Mouse (Mus musculus) G1E (cell line): ENCODE results near the gene Rgl1. TPM values are rescaled to one million over a fixed set of nuclear protein-coding genes. Genes with fewer than 3 reads are reported as not detected.

Experiments
- ATAC-seq: 2 replicates; pipeline ENCODE4 v1.8.0; 2016; ENCODE audit warnings: mild to moderate bottlenecking; ENCODE audit not compliant: insufficient number of reproducible peaks, poor library complexity, low FRiP score, severe bottlenecking; ENCODE audit errors: extremely low read depth
- DNase-seq: peaks from one replicate; pipeline ENCODE4 v3.0.0; 2012; ENCODE audit warnings: low spot score
- H3K27me3 ChIP-seq: 2 replicates; pipeline ENCODE4 v1.6.1; 2012; ENCODE audit warnings: mild to moderate bottlenecking, low read length, inconsistent platforms; ENCODE audit not compliant: insufficient read depth
- H3K36me3 ChIP-seq: replicated peaks from 2 replicates; pipeline ENCODE3; 2012; ENCODE audit warnings: mild to moderate bottlenecking, inconsistent platforms
- H3K4me1 ChIP-seq: 2 replicates; pipeline ENCODE4 v1.6.1; 2012; ENCODE audit warnings: low read depth, low read length, inconsistent platforms, mixed read lengths; ENCODE audit not compliant: insufficient read depth
- H3K4me3 ChIP-seq: 2 replicates; pipeline ENCODE4 v1.5.1; 2012; ENCODE audit warnings: low read depth, mild to moderate bottlenecking, inconsistent platforms, low read length, moderate library complexity, mixed read lengths
- H3K9me3 ChIP-seq: replicated peaks from 2 replicates; pipeline ENCODE4 v1.6.1; 2012; ENCODE audit warnings: inconsistent platforms
- CTCF ChIP-seq: IDR thresholded peaks from 2 replicates; pipeline ENCODE4 v1.5.1; 2012; ENCODE audit warnings: low read depth, low read length, inconsistent platforms, mixed read lengths
- GATA1 ChIP-seq: IDR thresholded peaks from 2 replicates; pipeline ENCODE4 v1.6.1; 2012; ENCODE audit warnings: borderline replicate concordance, low read length, inconsistent platforms, mixed read lengths
- GATA2 ChIP-seq: IDR thresholded peaks from 2 replicates; pipeline ENCODE4 v1.6.1; 2012; ENCODE audit warnings: low read depth, low read length, inconsistent platforms, borderline replicate concordance
- POLR2AphosphoS5 ChIP-seq: IDR thresholded peaks from 2 replicates; pipeline ENCODE4 v1.6.1; 2012; ENCODE audit warnings: low read depth, low read length, inconsistent platforms; ENCODE audit not compliant: insufficient replicate concordance
- TAL1 ChIP-seq: conservative IDR thresholded peaks from 2 replicates; pipeline ENCODE4 v1.6.1; 2012; ENCODE audit warnings: low read depth, low read length, inconsistent platforms, mixed read lengths
- polyA plus RNA-seq: library from polyadenylated mRNA; stranded (reverse); fragments of >175 nt; gene quantifications from 2 replicates; pipeline ENCODE4 v1.2.3, GENCODE M21; 2012
- total RNA-seq, 2 experiments: library from RNA; stranded (forward) in 1 of 2; stranded (reverse) in 1 of 2; fragments of 200-1000 nt in 1 of 2; fragments of >200 nt in 1 of 2; fragmentation: Nextera tagmentation in 1 of 2; gene quantifications; 2 replicates each; pipeline ENCODE4 v1.2.3; 2014 to 2017

Gene Rgl1
- total and polyA plus RNA-seq, 3 experiments: 0.21 to 5.7 (median 4.0) TPM

DNA sequence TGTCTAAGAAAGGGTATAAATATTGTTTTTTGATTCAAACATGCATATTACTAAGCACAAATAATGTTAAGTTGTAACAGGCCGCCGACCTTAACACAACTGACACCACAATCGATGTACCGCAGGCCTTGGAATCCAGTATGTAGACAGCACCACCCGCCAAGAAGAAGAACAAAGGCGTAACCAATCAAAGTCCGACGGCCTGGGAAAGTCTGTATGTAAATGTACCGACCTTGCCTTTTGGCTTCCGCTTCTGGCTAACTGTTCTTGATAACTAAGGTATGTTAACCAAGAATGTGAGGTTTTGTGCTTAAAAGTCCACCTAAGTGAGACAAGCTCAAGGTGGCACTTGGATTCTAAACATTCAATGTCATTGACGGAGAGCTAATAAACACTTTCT is 26.8 kb downstream of the Rgl1 start:
- Histone ChIP-seq H3K4me1 (no peaks in the 10 kb centered on the region), H3K9me3 (0 out of 2 replicates have a peak, but pooled peaks cover 7% of the 10 kb centered on the region), H3K4me3 (no peak overlapping the region), H3K36me3 (no peaks in the 10 kb centered on the region), H3K27me3 (no peaks in the 10 kb centered on the region)
- DNase-seq: no peak
- no peak for ATAC-seq
- TF ChIP-seq TAL1: no peak

DNA sequence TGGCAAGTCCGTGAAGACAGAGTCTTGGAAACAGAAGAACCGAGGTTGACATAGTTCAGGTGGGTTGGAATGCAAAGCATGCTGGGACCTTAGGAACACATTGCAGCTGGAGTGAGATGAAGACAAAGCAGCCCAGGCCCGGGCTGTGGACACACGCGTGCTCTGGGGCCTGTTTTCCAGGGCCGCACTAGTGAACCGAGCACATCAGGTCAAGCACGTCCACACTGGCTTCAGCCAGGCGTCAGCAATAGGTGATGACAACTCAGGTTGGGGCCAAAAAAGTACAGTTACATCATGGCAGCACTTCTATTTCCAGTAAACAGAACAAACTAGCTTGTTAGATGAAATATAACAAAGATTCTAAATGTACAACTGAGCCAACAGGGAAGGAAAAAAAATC is 27.4 kb downstream of the Rgl1 start:
- no peaks in the 10 kb centered on the region for H3K36me3 ChIP-seq
- H3K27me3 ChIP-seq: no peaks in the 10 kb centered on the region
- TF ChIP-seq CTCF: no peak
- no peak for TF ChIP-seq TAL1
- no peak for TF ChIP-seq GATA2
- no peak for TF ChIP-seq POLR2AphosphoS5
- no peak for ATAC-seq
- H3K4me3 ChIP-seq: no peak overlapping the region
- H3K9me3 ChIP-seq: 0 out of 2 replicates have a peak, but pooled peaks cover 7% of the 10 kb centered on the region
- H3K4me1 ChIP-seq: no peaks in the 10 kb centered on the region
- no peak for DNase-seq

DNA sequence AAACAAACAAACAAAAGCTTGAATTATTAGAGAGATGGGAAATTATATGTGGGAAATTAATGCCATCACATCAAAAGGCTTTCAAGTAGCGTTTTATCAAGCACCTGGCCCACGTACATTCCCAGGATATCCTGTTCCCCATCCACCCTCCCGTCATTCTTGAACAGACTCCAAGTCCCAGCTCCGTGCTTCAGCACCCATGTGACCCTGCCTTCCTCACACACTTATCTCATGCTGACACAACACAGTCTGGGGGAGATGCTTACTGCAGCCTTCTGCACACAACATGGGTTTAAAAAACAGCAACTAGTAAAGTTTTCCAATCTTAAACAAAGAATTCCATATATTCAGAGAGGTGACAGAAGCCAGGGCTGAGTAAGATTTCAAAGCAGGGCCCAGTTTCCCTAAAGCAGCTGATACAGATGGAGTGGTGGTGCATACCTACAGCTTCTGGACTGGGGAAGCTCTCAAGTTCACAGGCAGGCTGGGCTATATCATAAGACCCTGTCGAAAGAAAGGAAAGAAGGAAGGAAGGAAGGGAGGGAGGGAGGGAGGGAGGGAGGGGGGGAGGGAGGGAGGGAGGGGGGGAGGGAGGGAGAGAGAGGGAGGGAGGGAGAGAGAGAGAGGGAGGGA is 38.4 kb downstream of the Rgl1 start:
- no peak overlapping the region for H3K4me3 ChIP-seq
- TF ChIP-seq POLR2AphosphoS5: no peak
- TF ChIP-seq GATA2: no peak
- no peak for TF ChIP-seq CTCF
- no peak for TF ChIP-seq GATA1
- no peak for TF ChIP-seq TAL1
- no peaks in the 10 kb centered on the region for H3K36me3 ChIP-seq
- DNase-seq (no peak), ATAC-seq (no peak)
- H3K9me3 ChIP-seq: no peaks in the 10 kb centered on the region; the same call in 1 of the 2 replicates
- H3K27me3 ChIP-seq: no peaks in the 10 kb centered on the region
- no peaks in the 10 kb centered on the region for H3K4me1 ChIP-seq

DNA sequence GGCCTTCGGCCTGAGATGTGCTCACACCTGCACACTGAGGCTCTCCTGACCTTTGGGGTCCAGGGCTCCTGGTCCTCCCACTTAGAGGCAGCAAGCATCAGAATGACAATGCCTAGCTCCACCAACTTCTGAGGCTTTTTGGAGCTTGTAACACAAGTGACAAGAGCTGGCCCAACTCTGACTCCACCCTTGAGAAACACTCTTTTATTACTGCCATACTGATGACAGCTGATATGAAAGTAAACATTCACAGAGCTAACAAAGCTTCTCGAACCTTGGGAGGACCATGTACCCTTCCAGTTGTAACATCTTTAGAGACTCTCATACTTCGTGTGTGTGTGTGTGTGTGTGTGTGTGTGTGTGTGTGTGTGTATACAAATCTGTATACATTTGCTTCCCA is 40.1 kb downstream of the Rgl1 start:
- TF ChIP-seq GATA1 (no peak), CTCF (no peak), GATA2 (no peak), POLR2AphosphoS5 (no peak), TAL1 (no peak)
- Histone ChIP-seq H3K4me3 (no peak overlapping the region), H3K36me3 (no peaks in the 10 kb centered on the region), H3K27me3 (no peaks in the 10 kb centered on the region), H3K4me1 (no peaks in the 10 kb centered on the region), H3K9me3 (no peaks in the 10 kb centered on the region)
- ATAC-seq (no peak), DNase-seq (no peak)

DNA sequence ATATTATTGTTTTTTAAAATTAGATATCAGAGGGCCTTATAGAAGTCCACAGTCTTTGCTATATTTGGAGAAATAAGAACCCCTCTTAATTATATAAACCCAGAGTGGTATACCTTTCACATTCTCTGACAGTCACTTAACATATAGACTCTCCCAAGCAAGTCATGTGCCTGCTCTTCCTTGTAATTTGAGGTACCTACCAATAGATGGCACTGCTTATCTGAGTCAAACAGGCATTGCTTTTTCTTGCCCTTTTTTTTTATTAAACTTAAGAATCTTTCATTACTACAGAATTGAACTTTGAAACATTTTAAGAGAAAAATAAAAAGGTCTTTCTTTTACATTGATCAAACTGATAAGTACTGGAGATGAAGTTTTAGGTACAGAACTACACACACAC is 41.9 kb downstream of the Rgl1 start:
- Histone ChIP-seq H3K36me3 (no peaks in the 10 kb centered on the region), H3K4me1 (no peaks in the 10 kb centered on the region), H3K4me3 (no peak overlapping the region), H3K27me3 (no peaks in the 10 kb centered on the region), H3K9me3 (no peaks in the 10 kb centered on the region)
- TF ChIP-seq TAL1: no peak
- 0 out of 2 replicates have a peak, but pooled peaks have one; percentile 14 for TF ChIP-seq CTCF
- ATAC-seq: no peak; the same call in 1 of the 2 replicates
- DNase-seq: no peak

DNA sequence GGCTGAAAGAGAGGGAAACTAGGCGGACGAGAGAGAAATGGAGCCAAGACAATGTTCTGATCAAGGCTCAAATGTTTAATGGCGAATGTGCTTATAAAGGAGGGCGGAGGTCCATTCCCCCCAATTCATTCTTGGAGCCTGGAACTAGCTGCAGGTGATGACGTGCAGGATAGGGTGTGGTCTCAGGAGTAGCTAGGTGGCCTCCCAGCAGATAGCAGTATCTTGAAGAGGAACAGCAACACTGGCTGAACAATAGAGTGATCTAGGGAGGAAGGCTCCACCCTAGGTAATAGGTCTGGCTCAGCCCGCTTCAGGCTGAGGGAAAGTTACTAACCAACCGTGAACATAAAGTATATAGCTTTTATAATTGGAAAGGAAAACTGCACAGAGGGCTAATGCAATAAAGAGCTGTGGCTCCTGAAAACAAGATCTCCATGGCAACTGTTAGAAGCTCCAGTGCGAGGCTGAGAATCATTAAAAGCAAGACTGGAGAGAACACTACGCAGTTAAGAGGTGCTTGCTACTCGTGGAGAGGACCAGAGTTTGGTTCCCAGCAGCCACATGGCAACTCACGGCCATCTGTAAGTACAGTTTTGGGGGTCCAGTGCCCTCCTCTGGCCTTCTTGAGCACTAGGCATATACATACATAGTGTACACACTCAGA is 44.5 kb downstream of the Rgl1 start:
- Histone ChIP-seq H3K27me3 (peaks cover 3% of the 10 kb centered on the region; the same call in 1 of the 2 replicates), H3K36me3 (no peaks in the 10 kb centered on the region), H3K4me3 (no peak overlapping the region), H3K9me3 (no peaks in the 10 kb centered on the region), H3K4me1 (no peaks in the 10 kb centered on the region)
- DNase-seq: no peak
- no peak for ATAC-seq
- TF ChIP-seq POLR2AphosphoS5 (no peak), TAL1 (no peak), GATA2 (no peak), GATA1 (no peak), CTCF (no peak)

DNA sequence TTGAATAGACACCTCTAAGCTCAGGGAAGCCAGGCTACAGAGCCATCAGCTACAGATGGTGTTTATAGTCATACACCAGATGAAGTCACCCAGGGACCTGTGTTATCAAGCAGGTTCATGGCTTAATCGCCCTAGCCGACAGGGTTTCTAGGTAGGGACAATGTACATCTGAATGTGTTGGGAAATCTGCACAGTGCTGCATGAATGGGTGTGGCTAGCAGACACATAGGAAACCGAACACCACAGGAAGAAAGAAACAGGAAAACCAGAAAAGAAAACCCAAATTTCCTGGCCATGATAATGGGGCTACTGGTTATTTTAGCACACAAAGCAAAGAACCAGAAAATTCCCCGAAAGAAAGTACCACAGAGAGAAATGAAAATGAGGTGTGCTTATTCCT is 45.2 kb downstream of the Rgl1 start:
- Histone ChIP-seq H3K9me3 (no peaks in the 10 kb centered on the region), H3K27me3 (peaks cover 3% of the 10 kb centered on the region; the same call in 1 of the 2 replicates), H3K4me3 (no peak overlapping the region), H3K36me3 (no peaks in the 10 kb centered on the region), H3K4me1 (no peaks in the 10 kb centered on the region)
- TF ChIP-seq GATA2 (no peak), CTCF (no peak), TAL1 (no peak), POLR2AphosphoS5 (no peak), GATA1 (no peak)
- no peak for DNase-seq
- no peak for ATAC-seq
